Comparison of ENCODE assay signal across 9 mouse cellular contexts in genomic region chr4:122985110-122985509, GRCm38 (mm10). TPM values are rescaled to one million over a fixed set of nuclear protein-coding genes. Genes with fewer than 3 reads are reported as not detected.
A peak's percentile ranks its signal among the peaks of the same experiment; 100 is the strongest.
DNase-seq lines count a peak whose midpoint lies in the region; ATAC-seq and TF ChIP-seq lines count a peak whose summit lies in the region.
"Had no signal": no experiment of that assay in that cellular context is flagged by ENCODE, and none has a peak within 500 bp of the region (broad histone marks: within the 10 kb centered on the region; RNA-seq: fewer than 3 reads in every experiment).

No protein-coding gene starts in this region.

- no peaks in the 10 kb centered on the region for H3K36me3 ChIP-seq in C2C12 (ENCODE audit: control insufficient read depth, insufficient read depth)
- no peaks in the 10 kb centered on the region for H3K36me3 ChIP-seq in embryonic facial prominence, embryonic 15.5 days
- no peaks in the 10 kb centered on the region for H3K36me3 ChIP-seq in hindbrain, embryonic 10.5 days
- H3K36me3 ChIP-seq in lung, embryonic 14.5 days (ENCODE audit: insufficient read depth): no peaks in the 10 kb centered on the region
- H3K36me3 ChIP-seq: heart, embryonic 13.5 days had no signal

- H3K9me3 ChIP-seq in embryonic facial prominence, embryonic 15.5 days (replicated peaks): no peaks in the 10 kb centered on the region
- H3K9me3 ChIP-seq in hindbrain, embryonic 10.5 days: no peaks in the 10 kb centered on the region
- no peaks in the 10 kb centered on the region for H3K9me3 ChIP-seq in lung, embryonic 14.5 days (ENCODE audit: low read depth, low read length)
- H3K9me3 ChIP-seq: heart, embryonic 13.5 days had no signal

- peak; percentile 87; the same call in 1 of the 2 replicates for ATAC-seq in embryonic facial prominence, embryonic 15.5 days (ENCODE audit: insufficient number of reproducible peaks, low FRiP score, low TSS enrichment, low read depth)
- peak; percentile 79 for ATAC-seq in lung, embryonic 14.5 days (ENCODE audit: insufficient read depth)

- no peak overlapping the region for H3K9ac ChIP-seq in embryonic facial prominence, embryonic 15.5 days
- H3K9ac ChIP-seq in lung, embryonic 14.5 days: no peak overlapping the region
- H3K9ac ChIP-seq: heart, embryonic 13.5 days had no signal

- TF ChIP-seq CTCF in C2C12 (IDR thresholded peaks at IDR 0.05; ENCODE audit: control insufficient read depth, insufficient read depth, insufficient read length): peak; percentile 47
- peak; percentile 90 for TF ChIP-seq CTCF in layer of hippocampus, adult 2 months (conservative IDR thresholded peaks at IDR 0.05)
- peak; percentile 90 for TF ChIP-seq CTCF in lung, embryonic 14.5 days (IDR thresholded peaks at IDR 0.05; ENCODE audit: low read depth)

- H3K79me2 ChIP-seq in C2C12 (ENCODE audit: control insufficient read depth, insufficient read depth): no peaks in the 10 kb centered on the region

- H3K4me3 ChIP-seq in C2C12 (ENCODE audit: insufficient read depth, poor library complexity, severe bottlenecking): no peak overlapping the region
- no peak overlapping the region for H3K4me3 ChIP-seq in embryonic facial prominence, embryonic 15.5 days (replicated peaks)
- no peak overlapping the region for H3K4me3 ChIP-seq in hindbrain, embryonic 10.5 days
- H3K4me3 ChIP-seq in layer of hippocampus, adult 2 months: no peak overlapping the region
- no peak overlapping the region for H3K4me3 ChIP-seq in lung, embryonic 14.5 days (ENCODE audit: low read depth, low read length)
- H3K4me3 ChIP-seq: heart, embryonic 13.5 days had no signal

- peak; percentile 67 for DNase-seq in MEL-GATA-1-ER (ENCODE audit: extremely low read depth, low read depth)
- peak; percentile 49 for DNase-seq in hindbrain, embryonic 10.5 days (ENCODE audit: low spot score)
- DNase-seq in layer of hippocampus, adult 2 months (ENCODE audit: low spot score in 2 of 2): peak; percentile 66 to 83
- peak; percentile 89 for DNase-seq in lung, embryonic 14.5 days
- peak; percentile 65 for DNase-seq in retina, postnatal 7 days (ENCODE audit: low read depth, low spot score)
- DNase-seq in c-Kit-positive CD71-positive TER-119-positive erythroid progenitor cells, embryonic 14.5 days (ENCODE audit: low spot score): no peak

- H3K79me3 ChIP-seq in C2C12 (ENCODE audit: low read depth): no peaks in the 10 kb centered on the region

- peaks cover 3% of the 10 kb centered on the region for H3K27me3 ChIP-seq in C2C12 (ENCODE audit: control insufficient read depth, insufficient read depth, insufficient read length)
- peaks cover 19% of the 10 kb centered on the region for H3K27me3 ChIP-seq in embryonic facial prominence, embryonic 15.5 days
- peaks cover 38% of the 10 kb centered on the region for H3K27me3 ChIP-seq in hindbrain, embryonic 10.5 days (ENCODE audit: insufficient read depth, poor library complexity, severe bottlenecking)
- peaks cover 23% of the 10 kb centered on the region for H3K27me3 ChIP-seq in lung, embryonic 14.5 days (ENCODE audit: insufficient read depth, low read length)

- no peak overlapping the region for H3ac ChIP-seq in C2C12 (ENCODE audit: control insufficient read depth, insufficient read length, low read depth)

- H3K4me1 ChIP-seq in embryonic facial prominence, embryonic 15.5 days: peaks cover 10% of the 10 kb centered on the region; the same call in 1 of the 2 replicates
- H3K4me1 ChIP-seq in hindbrain, embryonic 10.5 days (replicated peaks): peaks cover 24% of the 10 kb centered on the region
- no peaks in the 10 kb centered on the region for H3K4me1 ChIP-seq in lung, embryonic 14.5 days (ENCODE audit: insufficient read depth)

- H3K4me2 ChIP-seq in embryonic facial prominence, embryonic 15.5 days (replicated peaks): no peak overlapping the region
- H3K4me2 ChIP-seq in lung, embryonic 14.5 days: no peak overlapping the region
- H3K4me2 ChIP-seq: heart, embryonic 13.5 days had no signal

- 29% methylated on average over 8 of the region's 8 CpGs for WGBS in embryonic facial prominence, embryonic 15.5 days
- 56% methylated on average over 8 of the region's 8 CpGs for WGBS in hindbrain, embryonic 10.5 days
- 29% methylated on average over 8 of the region's 8 CpGs for WGBS in lung, embryonic 14.5 days

- no peak overlapping the region for H3K27ac ChIP-seq in embryonic facial prominence, embryonic 15.5 days (replicated peaks)
- no peak overlapping the region for H3K27ac ChIP-seq in hindbrain, embryonic 10.5 days
- H3K27ac ChIP-seq in layer of hippocampus, adult 2 months: peak overlapping the region; percentile 28; the same call in 1 of the 2 replicates
- no peak overlapping the region for H3K27ac ChIP-seq in lung, embryonic 14.5 days (ENCODE audit: low read depth)
- H3K27ac ChIP-seq: heart, embryonic 13.5 days had no signal

TF ChIP-seq in C2C12, 6 proteins besides CTCF, POLR2A, EP300 and RAD21:
- TF ChIP-seq MAX (IDR thresholded peaks at IDR 0.05): no peak
- no peak for TF ChIP-seq CEBPB (IDR thresholded peaks at IDR 0.05; ENCODE audit: low read depth)
- no peak for TF ChIP-seq USF1 (IDR thresholded peaks at IDR 0.05; ENCODE audit: low read depth)
- TF ChIP-seq MYOD1 (IDR thresholded peaks at IDR 0.05; ENCODE audit: control insufficient read depth, insufficient read length, low read depth): no peak
- no peak for TF ChIP-seq FOSL1 (IDR thresholded peaks at IDR 0.05; ENCODE audit: insufficient read depth, low read length, poor library complexity, severe bottlenecking)
- no peak for TF ChIP-seq MYOG (IDR thresholded peaks at IDR 0.05; ENCODE audit: control insufficient read depth, extremely low read depth, insufficient read length)

RNA-seq across cellular contexts. Expression of gene Mycl, which starts 10.3 kb away (rescaled TPM):
- 11.5 TPM for polyA plus RNA-seq in C2C12 (2012; fragmentation: generic; extraction: Trizol)
- polyA plus RNA-seq in embryonic facial prominence, embryonic 15.5 days (2015; fragmentation: Nextera tagmentation; extraction: Ambion mirVana): 38.9 and 49.5 TPM in 2 replicates
- 74.1 and 82.3 TPM in 2 replicates for polyA plus RNA-seq in hindbrain, embryonic 10.5 days (2016; fragmentation: Nextera tagmentation; extraction: Ambion mirVana)
- total RNA-seq in layer of hippocampus, adult 2 months (2021): 10 to 100 TPM; 31.8 to 32.4 TPM
- polyA plus RNA-seq in lung, embryonic 14.5 days (2014; fragmentation: Nextera tagmentation; extraction: Ambion mirVana): 15.2 and 16.5 TPM in 2 replicates

RNA-seq across cellular contexts. Expression of gene Mfsd2a, which starts 24.1 kb away (rescaled TPM):
- polyA plus RNA-seq in C2C12 (2012; fragmentation: generic; extraction: Trizol): 8.9 TPM
- polyA plus RNA-seq in embryonic facial prominence, embryonic 15.5 days (2015; fragmentation: Nextera tagmentation; extraction: Ambion mirVana): 10.5 and 11.4 TPM in 2 replicates
- polyA plus RNA-seq in hindbrain, embryonic 10.5 days (2016; fragmentation: Nextera tagmentation; extraction: Ambion mirVana): 26.8 and 28.9 TPM in 2 replicates
- 10 to 100 TPM; 45.8 to 49.1 TPM for total RNA-seq in layer of hippocampus, adult 2 months (2021)
- 1.1 and 1.4 TPM in 2 replicates for polyA plus RNA-seq in lung, embryonic 14.5 days (2014; fragmentation: Nextera tagmentation; extraction: Ambion mirVana)

RNA-seq across cellular contexts. Expression of gene Trit1, which starts 31.3 kb away (rescaled TPM):
- 6.3 TPM for polyA plus RNA-seq in C2C12 (2012; fragmentation: generic; extraction: Trizol)
- 21.6 and 23.4 TPM in 2 replicates for polyA plus RNA-seq in embryonic facial prominence, embryonic 15.5 days (2015; fragmentation: Nextera tagmentation; extraction: Ambion mirVana)
- polyA plus RNA-seq in hindbrain, embryonic 10.5 days (2016; fragmentation: Nextera tagmentation; extraction: Ambion mirVana): 22.7 and 25.0 TPM in 2 replicates
- total RNA-seq in layer of hippocampus, adult 2 months (2021): 10 to 100 TPM; 27.5 to 29.4 TPM
- polyA plus RNA-seq in lung, embryonic 14.5 days (2014; fragmentation: Nextera tagmentation; extraction: Ambion mirVana): 16.4 and 20.9 TPM in 2 replicates
